Mouse (Mus musculus): ENCODE measurements at regions not wholly inside any gene's neighbourhood (a gene's known extent, or its start where the extent isn't known, plus 50 kb on each side); places are given as distances from the start of the nearest gene placed in this dataset.

DNA sequence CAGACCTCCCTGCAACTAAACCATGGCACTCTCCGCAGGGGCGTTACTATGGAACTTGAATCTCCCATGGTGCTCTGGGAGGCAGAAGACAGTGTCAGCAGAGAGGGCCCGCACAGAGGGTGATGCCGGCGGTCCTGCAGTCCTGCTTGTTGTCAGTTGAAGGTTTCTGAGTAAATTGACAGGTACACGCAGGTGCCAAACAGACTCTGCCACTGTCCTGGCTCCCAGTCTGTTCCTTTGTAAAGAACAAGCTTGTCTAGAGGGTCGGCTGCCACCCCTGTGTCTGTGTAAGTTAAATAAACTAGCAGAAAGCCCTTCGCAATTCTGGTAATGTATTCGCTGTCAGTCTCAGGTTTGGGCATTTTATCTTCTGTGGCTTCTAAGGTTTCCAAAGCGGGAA is 521.6 kb downstream of the Dok5 start:
- TF ChIP-seq CTCF (IDR thresholded peaks at IDR 0.05; ENCODE audit: low read depth, low read length) = no peak
- no peak for TF ChIP-seq POLR2A (IDR thresholded peaks at IDR 0.05; ENCODE audit: insufficient read depth, low read length)

Measured in ES-Bruce4 (cell line).